Mouse (Mus musculus): Measurements from ENCODE around the gene Dlgap1. TPM values are rescaled to one million over a fixed set of nuclear protein-coding genes. Genes with fewer than 3 reads are reported as not detected.

Gene Dlgap1
- polyA plus RNA-seq, 1 experiment from 2014 or later: 0.22 TPM

GRCm38 (mm10) chr17:70521058-70521851 is 552.4 kb downstream of the Dlgap1 start:
- Histone ChIP-seq H3K27me3 (ENCODE audit: insufficient read depth, low read length) (no peaks in the 10 kb centered on the region), H3K36me3 (replicated peaks; ENCODE audit: insufficient read depth, low read length) (no peaks in the 10 kb centered on the region), H3K4me1 (ENCODE audit: insufficient read depth) (no peaks in the 10 kb centered on the region), H3K4me2 (ENCODE audit: low read depth, low read length) (no peak overlapping the region), H3K4me3 (ENCODE audit: low read depth, low read length) (no peak overlapping the region), H3K9me3 (ENCODE audit: low read length) (no peaks in the 10 kb centered on the region; the same call in 1 of the 2 replicates), H3K27ac (ENCODE audit: low read depth) (no peak overlapping the region), H3K9ac (replicated peaks) (no peak overlapping the region)
- 69% methylated on average over 5 of the region's 5 CpGs for WGBS (ENCODE audit: insufficient replicate concordance)
- ATAC-seq: no peak
- no peak for TF ChIP-seq EP300 (IDR thresholded peaks at IDR 0.05; ENCODE audit: low read depth)
- no peak for TF ChIP-seq CTCF (IDR thresholded peaks at IDR 0.05; ENCODE audit: low read depth)
- no peak for DNase-seq

GRCm38 (mm10) chr17:70521971-70522370 is 553.1 kb downstream of the Dlgap1 start:
- ATAC-seq (no peak), DNase-seq (no peak)
- H3K4me2 ChIP-seq (ENCODE audit: low read depth, low read length): no peak overlapping the region
- H3K27ac ChIP-seq (ENCODE audit: low read depth): no peak overlapping the region
- no peaks in the 10 kb centered on the region for H3K27me3 ChIP-seq (ENCODE audit: insufficient read depth, low read length)
- no peak overlapping the region for H3K4me3 ChIP-seq (ENCODE audit: low read depth, low read length)
- no peak overlapping the region for H3K9ac ChIP-seq (replicated peaks)
- no peaks in the 10 kb centered on the region for H3K9me3 ChIP-seq (ENCODE audit: low read length)
- H3K4me1 ChIP-seq (ENCODE audit: insufficient read depth): no peaks in the 10 kb centered on the region
- 33% methylated on average over 11 of the region's 11 CpGs for WGBS (ENCODE audit: insufficient replicate concordance)
- TF ChIP-seq CTCF (IDR thresholded peaks at IDR 0.05; ENCODE audit: low read depth) (no peak), EP300 (IDR thresholded peaks at IDR 0.05; ENCODE audit: low read depth) (no peak)
- no peaks in the 10 kb centered on the region for H3K36me3 ChIP-seq (replicated peaks; ENCODE audit: insufficient read depth, low read length)

- no peaks in the 10 kb centered on the region for H3K36me3 ChIP-seq (replicated peaks; ENCODE audit: insufficient read depth, low read length)
- H3K4me1 ChIP-seq (ENCODE audit: insufficient read depth): no peaks in the 10 kb centered on the region
- DNase-seq (no peak), ATAC-seq (no peak)
- WGBS (ENCODE audit: insufficient replicate concordance): 38% methylated on average over 3 of the region's 3 CpGs
- TF ChIP-seq EP300 (IDR thresholded peaks at IDR 0.05; ENCODE audit: low read depth) (no peak), CTCF (IDR thresholded peaks at IDR 0.05; ENCODE audit: low read depth) (no peak)
- no peak overlapping the region for H3K27ac ChIP-seq (ENCODE audit: low read depth)
- no peaks in the 10 kb centered on the region for H3K9me3 ChIP-seq (ENCODE audit: low read length)
- H3K9ac ChIP-seq (replicated peaks): no peak overlapping the region
- H3K4me2 ChIP-seq (ENCODE audit: low read depth, low read length): no peak overlapping the region
- H3K27me3 ChIP-seq (ENCODE audit: insufficient read depth, low read length): no peaks in the 10 kb centered on the region
- H3K4me3 ChIP-seq (ENCODE audit: low read depth, low read length): no peak overlapping the region
These were observed 557.1 kb downstream of the Dlgap1 start for GRCm38 (mm10) chr17:70525990-70526389.

- H3K9me3 ChIP-seq (ENCODE audit: low read length): no peaks in the 10 kb centered on the region
- ATAC-seq (no peak), DNase-seq (peak; percentile 15)
- H3K27ac ChIP-seq (ENCODE audit: low read depth): no peak overlapping the region
- H3K4me3 ChIP-seq (ENCODE audit: low read depth, low read length): no peak overlapping the region
- H3K4me2 ChIP-seq (ENCODE audit: low read depth, low read length): no peak overlapping the region
- no peaks in the 10 kb centered on the region for H3K36me3 ChIP-seq (replicated peaks; ENCODE audit: insufficient read depth, low read length)
- no peaks in the 10 kb centered on the region for H3K4me1 ChIP-seq (ENCODE audit: insufficient read depth)
- TF ChIP-seq EP300 (IDR thresholded peaks at IDR 0.05; ENCODE audit: low read depth) (no peak), CTCF (IDR thresholded peaks at IDR 0.05; ENCODE audit: low read depth) (peak; percentile 70)
- H3K9ac ChIP-seq (replicated peaks): no peak overlapping the region
- no peaks in the 10 kb centered on the region for H3K27me3 ChIP-seq (ENCODE audit: insufficient read depth, low read length)
- 21% methylated on average over 9 of the region's 9 CpGs for WGBS (ENCODE audit: insufficient replicate concordance)
These were observed 558.2 kb downstream of the Dlgap1 start for GRCm38 (mm10) chr17:70527101-70527500.

GRCm38 (mm10) chr17:70528196-70529187 is 559.6 kb downstream of the Dlgap1 start:
- Histone ChIP-seq H3K4me2 (ENCODE audit: low read depth, low read length) (no peak overlapping the region), H3K36me3 (replicated peaks; ENCODE audit: insufficient read depth, low read length) (no peaks in the 10 kb centered on the region), H3K9me3 (ENCODE audit: low read length) (no peaks in the 10 kb centered on the region), H3K4me3 (ENCODE audit: low read depth, low read length) (no peak overlapping the region), H3K4me1 (ENCODE audit: insufficient read depth) (no peaks in the 10 kb centered on the region), H3K9ac (replicated peaks) (no peak overlapping the region), H3K27me3 (ENCODE audit: insufficient read depth, low read length) (no peaks in the 10 kb centered on the region), H3K27ac (ENCODE audit: low read depth) (no peak overlapping the region)
- WGBS (ENCODE audit: insufficient replicate concordance): 47% methylated on average over 7 of the region's 7 CpGs
- TF ChIP-seq CTCF (IDR thresholded peaks at IDR 0.05; ENCODE audit: low read depth) (no peak), EP300 (IDR thresholded peaks at IDR 0.05; ENCODE audit: low read depth) (no peak)
- ATAC-seq: no peak
- DNase-seq: no peak

- H3K4me1 ChIP-seq (ENCODE audit: insufficient read depth): no peaks in the 10 kb centered on the region
- no peaks in the 10 kb centered on the region for H3K27me3 ChIP-seq (ENCODE audit: insufficient read depth, low read length)
- no peak overlapping the region for H3K27ac ChIP-seq (ENCODE audit: low read depth)
- TF ChIP-seq CTCF (IDR thresholded peaks at IDR 0.05; ENCODE audit: low read depth) (no peak), EP300 (IDR thresholded peaks at IDR 0.05; ENCODE audit: low read depth) (no peak)
- no peaks in the 10 kb centered on the region for H3K9me3 ChIP-seq (ENCODE audit: low read length)
- no peak for DNase-seq
- H3K36me3 ChIP-seq (replicated peaks; ENCODE audit: insufficient read depth, low read length): no peaks in the 10 kb centered on the region
- H3K4me2 ChIP-seq (ENCODE audit: low read depth, low read length): no peak overlapping the region
- WGBS (ENCODE audit: insufficient replicate concordance): 51% methylated on average over 3 of the region's 3 CpGs
- peak; percentile 25; the same call in 1 of the 2 replicates for ATAC-seq
- no peak overlapping the region for H3K9ac ChIP-seq (replicated peaks)
- H3K4me3 ChIP-seq (ENCODE audit: low read depth, low read length): no peak overlapping the region
These were observed 565.4 kb downstream of the Dlgap1 start for GRCm38 (mm10) chr17:70534321-70534720.
